Mouse (Mus musculus): ENCODE measurements around the gene Il27ra. TPM values are rescaled to one million over a fixed set of nuclear protein-coding genes. Genes with fewer than 3 reads are reported as not detected.
A peak's percentile ranks its signal among the peaks of the same experiment; 100 is the strongest.
"Not testable (repeated sequence)": the region's sequence is repeated elsewhere in the genome, so short reads cannot be mapped to it uniquely, and the experiment has no call there.

Gene Il27ra
- polyA plus RNA-seq, 1 experiment from 2014 or later = 0.66 TPM

DNA sequence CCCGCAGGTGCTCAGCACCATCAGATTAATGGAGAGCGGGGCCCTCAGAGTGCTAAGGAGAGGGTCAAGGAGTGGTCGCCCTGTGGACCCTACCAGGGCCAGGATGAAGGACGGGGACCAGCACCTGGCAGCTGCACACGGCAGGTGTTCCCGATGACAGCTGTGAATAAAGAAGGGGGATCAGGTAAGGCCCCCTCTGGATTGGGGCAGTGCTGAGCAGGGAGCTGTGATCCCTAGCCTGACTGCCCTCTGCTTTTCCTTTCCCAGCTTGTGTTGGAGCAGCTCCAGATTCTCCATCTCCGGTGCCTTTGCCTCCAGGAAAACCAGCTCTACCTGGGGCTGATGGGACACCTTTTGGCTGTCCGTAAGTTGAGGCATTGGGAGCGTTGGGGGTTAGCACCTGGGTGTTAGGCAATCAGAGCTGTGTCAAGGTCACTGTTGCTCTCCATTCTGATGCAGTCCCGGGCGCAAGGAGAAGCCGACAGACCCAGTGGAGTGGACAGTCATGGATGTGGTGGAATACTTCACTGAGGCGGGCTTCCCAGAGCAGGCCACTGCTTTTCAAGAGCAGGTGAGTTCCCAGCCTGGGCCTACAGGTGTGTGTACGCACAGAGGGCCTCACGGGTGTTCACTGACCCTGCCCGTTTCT is 43.2 kb downstream of the Il27ra start:
- H3K27ac ChIP-seq = no peak overlapping the region
- H3K36me3 ChIP-seq = peaks cover 20% of the 10 kb centered on the region
- no peak for ATAC-seq (ENCODE audit: low FRiP score)
- peak overlapping the region; percentile 83 for H3K9ac ChIP-seq
- WGBS = 70% methylated on average over 16 of the region's 16 CpGs
- H3K9me3 ChIP-seq = no peaks in the 10 kb centered on the region
- peaks cover 43% of the 10 kb centered on the region for H3K4me1 ChIP-seq (replicated peaks)
- H3K4me3 ChIP-seq = peak overlapping the region; percentile 76
- H3K27me3 ChIP-seq = peaks cover 31% of the 10 kb centered on the region
- H3K4me2 ChIP-seq = peak overlapping the region; percentile 79

DNA sequence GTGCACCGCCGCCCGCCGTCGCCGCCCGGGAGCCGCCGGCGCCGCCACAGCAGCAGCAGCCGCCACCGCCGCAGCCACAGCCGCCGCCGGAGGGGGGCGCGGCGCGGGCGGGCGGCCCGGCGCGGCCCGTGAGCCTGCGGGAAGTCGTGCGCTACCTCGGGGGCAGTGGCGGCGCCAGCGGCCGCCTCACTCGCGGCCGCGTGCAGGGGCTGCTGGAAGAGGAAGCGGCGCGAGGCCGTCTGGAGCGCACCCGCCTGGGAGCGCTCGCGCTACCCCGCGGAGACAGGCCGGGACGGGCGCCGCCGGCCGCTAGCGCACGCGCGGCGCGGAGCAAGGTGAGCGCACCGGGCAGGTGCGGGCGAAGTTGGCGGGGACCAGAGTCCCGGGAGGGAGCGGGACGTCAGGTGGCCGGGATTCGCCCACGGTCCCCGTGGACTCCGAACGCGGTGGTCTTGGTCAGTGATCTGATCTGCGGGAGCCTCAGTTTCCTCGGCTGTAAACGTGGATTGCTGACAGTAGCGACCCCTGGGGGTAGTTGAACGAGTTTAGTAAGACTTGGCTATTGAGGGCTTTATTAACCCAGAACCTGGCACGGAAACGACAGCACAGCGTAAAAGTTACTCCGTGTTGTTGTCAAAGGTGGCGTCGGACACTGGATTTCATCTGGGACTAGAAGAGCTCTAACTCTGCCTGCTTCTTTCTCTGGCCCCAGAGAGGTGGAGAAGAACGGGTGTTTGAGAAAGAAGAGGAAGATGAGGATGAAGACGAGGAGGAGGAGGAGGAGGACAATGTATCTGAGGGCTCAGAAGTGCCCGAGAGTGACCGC is 43.9 kb downstream of the Il27ra start:
- no peaks in the 10 kb centered on the region for H3K9me3 ChIP-seq
- peak overlapping the region; percentile 83 for H3K9ac ChIP-seq
- WGBS = 1% methylated on average over 61 of the region's 92 CpGs
- peak; percentile 14; the same call in 1 of the 2 replicates for ATAC-seq (ENCODE audit: low FRiP score)
- peaks cover 31% of the 10 kb centered on the region for H3K27me3 ChIP-seq
- peak overlapping the region; percentile 88 for H3K27ac ChIP-seq
- H3K36me3 ChIP-seq = peaks cover 27% of the 10 kb centered on the region
- H3K4me1 ChIP-seq (replicated peaks) = peaks cover 38% of the 10 kb centered on the region
- H3K4me3 ChIP-seq = peak overlapping the region; percentile 76
- peak overlapping the region; percentile 79 for H3K4me2 ChIP-seq

DNA sequence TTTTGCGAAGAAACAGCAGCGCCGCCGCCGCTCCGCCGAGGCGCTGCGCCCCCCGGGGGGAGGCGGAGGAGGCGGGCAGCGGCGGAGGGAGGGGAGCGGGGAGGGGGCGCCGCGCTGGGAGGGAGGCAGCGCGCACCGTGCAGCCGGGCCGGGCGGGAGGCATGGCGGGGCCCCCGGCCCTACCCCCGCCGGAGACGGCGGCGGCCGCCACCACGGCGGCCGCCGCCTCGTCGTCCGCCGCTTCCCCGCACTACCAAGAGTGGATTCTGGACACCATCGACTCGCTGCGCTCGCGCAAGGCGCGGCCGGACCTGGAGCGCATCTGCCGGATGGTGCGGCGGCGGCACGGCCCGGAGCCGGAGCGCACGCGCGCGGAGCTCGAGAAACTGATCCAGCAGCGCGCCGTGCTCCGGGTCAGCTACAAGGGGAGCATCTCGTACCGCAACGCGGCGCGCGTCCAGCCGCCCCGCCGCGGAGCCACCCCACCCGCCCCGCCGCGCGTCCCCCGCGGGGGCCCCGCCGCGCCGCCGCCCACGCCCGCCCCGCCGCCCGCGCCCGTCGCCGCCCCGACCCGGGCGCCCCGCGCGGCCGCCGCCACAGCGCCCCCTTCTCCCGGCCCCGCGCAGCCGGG is 44.8 kb downstream of the Il27ra start, which contains the start of gene Samd1:
Samd1 (plus strand) TSS at position 162 of the 631 bp plus-strand sequence.
- peak; percentile 11; the same call in 1 of the 2 replicates for ATAC-seq (ENCODE audit: low FRiP score)

DNA sequence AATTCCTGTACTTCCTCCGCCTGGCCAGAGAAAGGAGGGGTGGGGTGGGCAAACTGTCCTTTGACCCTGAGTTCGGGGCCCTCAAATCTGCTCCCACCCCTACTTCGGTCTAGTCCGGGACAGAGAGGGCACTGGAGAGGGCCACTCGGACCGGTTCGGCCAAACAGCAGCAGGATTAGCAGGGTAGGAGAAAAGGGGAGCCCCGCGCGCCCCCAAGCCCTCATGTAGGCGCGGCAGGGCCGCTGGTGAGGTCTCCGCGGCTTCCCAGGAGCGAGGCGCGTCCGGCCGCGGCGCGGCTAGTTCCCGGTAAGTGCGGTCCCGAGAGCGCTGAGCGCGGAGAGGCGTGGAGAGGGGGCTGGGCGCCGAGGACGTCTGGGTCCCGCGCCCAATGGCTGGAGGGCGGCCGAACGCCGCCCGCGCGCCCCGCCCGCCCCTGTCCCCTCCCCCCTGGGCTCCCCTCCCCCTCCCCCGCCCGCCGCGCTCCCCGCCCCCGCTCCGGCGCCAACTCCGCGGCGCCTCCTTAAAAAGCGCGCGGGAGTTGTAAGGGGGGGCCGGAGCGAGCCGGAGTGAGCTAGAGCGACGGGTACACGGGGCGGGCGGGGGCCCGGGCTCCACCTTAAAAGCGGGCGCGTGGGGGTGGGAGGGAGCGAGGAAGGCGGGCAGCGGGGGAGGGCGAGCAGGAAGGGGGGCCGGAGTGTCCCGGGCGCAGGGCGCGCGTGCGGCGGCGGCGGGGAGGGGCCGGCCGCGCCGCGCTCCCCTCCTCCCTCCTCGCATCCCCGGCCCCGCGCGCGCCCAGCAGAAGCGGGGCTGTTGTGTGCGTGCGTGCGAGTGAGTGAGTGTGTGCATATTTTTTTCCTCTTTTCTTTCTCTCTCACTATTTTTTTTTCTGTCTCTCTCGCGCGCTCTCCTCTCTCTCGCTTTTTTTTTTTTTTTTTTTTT is 45.6 kb downstream of the Il27ra start:
- peak overlapping the region; percentile 90 for H3K9ac ChIP-seq
- peak overlapping the region; percentile 76 for H3K4me3 ChIP-seq
- peak overlapping the region; percentile 76 for H3K4me2 ChIP-seq
- 0% methylated on average over 45 of the region's 103 CpGs for WGBS
- peaks cover 36% of the 10 kb centered on the region for H3K36me3 ChIP-seq
- no peaks in the 10 kb centered on the region for H3K9me3 ChIP-seq
- ATAC-seq (ENCODE audit: low FRiP score) = peak; percentile 71
- H3K4me1 ChIP-seq (replicated peaks) = peaks cover 35% of the 10 kb centered on the region
- peaks cover 24% of the 10 kb centered on the region for H3K27me3 ChIP-seq
- peak overlapping the region; percentile 97 for H3K27ac ChIP-seq

More for the DNA sequence above, 44.8 kb downstream of the Il27ra start, which contains the start of gene Samd1:
- WGBS = 2% methylated on average over 39 of the region's 112 CpGs
- Histone ChIP-seq H3K36me3 (peaks cover 28% of the 10 kb centered on the region), H3K9me3 (no peaks in the 10 kb centered on the region), H3K4me1 (replicated peaks) (peaks cover 35% of the 10 kb centered on the region), H3K4me2 (peak within 1 kb of the TSS; percentile 79), H3K4me3 (peak within 1 kb of the TSS; percentile 76), H3K9ac (peak within 1 kb of the TSS; percentile 90), H3K27me3 (peaks cover 31% of the 10 kb centered on the region), H3K27ac (peak within 1 kb of the TSS; percentile 97)

DNA sequence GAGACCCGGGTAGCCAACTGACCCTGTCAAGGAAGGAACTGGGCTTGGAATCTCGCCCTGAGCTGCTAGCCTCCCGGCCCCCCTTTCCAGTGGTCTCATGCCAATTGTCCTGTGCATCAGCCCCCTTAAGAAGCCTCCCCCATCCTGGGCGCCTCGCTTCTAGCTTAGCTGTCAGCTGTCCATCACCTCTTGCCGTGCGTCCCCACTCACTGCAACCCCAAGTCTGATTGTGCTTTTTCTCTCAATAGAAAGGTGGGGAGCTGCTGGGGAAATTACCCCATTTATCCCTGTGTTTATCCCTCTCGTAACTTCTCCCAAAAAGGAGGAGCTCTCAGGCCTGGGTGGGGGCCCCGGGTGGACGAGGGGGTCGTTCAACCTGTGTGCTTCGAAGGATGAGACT is 46.4 kb downstream of the Il27ra start:
- peak overlapping the region; percentile 76 for H3K4me2 ChIP-seq
- peaks cover 27% of the 10 kb centered on the region for H3K4me1 ChIP-seq (replicated peaks)
- peak overlapping the region; percentile 97; the same call in 1 of the 2 replicates for H3K27ac ChIP-seq
- WGBS = 17% methylated on average over 12 of the region's 12 CpGs
- peak; percentile 25 for ATAC-seq (ENCODE audit: low FRiP score)
- H3K27me3 ChIP-seq = peaks cover 16% of the 10 kb centered on the region
- H3K9ac ChIP-seq = peak overlapping the region; percentile 90; the same call in 1 of the 2 replicates
- no peaks in the 10 kb centered on the region for H3K9me3 ChIP-seq
- H3K4me3 ChIP-seq = peak overlapping the region; percentile 76; the same call in 1 of the 2 replicates
- H3K36me3 ChIP-seq = peaks cover 44% of the 10 kb centered on the region

DNA sequence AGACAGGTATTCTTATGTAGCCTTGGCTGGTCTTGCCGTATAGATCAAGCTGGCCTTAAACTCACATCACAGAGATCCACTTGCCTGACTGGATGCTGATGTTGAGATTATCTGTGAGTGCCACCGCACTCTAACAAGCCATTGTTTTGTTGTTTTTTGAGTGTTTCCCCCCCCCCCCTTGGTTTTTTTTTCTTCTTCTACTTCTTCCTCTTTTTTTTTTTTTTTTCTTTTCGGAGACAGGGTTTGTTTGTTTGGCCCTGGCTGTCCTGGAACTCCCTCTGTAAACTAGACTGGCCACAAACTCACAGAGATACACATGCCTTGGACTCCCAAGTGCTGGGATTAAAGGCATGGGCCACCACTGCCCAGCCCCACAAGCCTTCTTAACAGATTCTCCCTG is 48.4 kb downstream of the Il27ra start:
- 91% methylated on average over 3 of the region's 3 CpGs for WGBS
- Histone ChIP-seq H3K4me3 (no peak overlapping the region), H3K36me3 (peaks cover 53% of the 10 kb centered on the region)

DNA sequence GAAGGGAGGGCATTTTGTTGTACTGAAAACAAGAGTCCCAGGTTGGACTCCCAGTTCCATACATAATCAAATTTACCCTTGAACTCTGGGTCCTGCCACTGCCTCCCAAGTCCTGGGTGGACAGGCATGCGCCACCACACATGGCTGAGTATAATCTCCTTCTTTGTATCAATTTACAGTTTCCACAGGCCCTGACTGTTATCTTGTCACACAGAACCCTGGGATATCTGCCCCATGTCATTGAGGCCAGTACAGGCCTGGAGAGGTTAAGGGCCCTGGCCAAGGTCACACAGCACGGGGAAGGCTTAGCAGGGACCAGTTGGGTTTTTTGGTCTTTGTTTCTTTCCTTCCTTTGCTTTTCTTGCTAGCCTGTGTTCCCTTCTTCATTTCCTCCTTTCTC is 49.9 kb downstream of the Il27ra start:
- H3K36me3 ChIP-seq = peaks cover 69% of the 10 kb centered on the region
- no peak overlapping the region for H3K4me2 ChIP-seq
- H3K27me3 ChIP-seq = no peaks in the 10 kb centered on the region
- H3K9me3 ChIP-seq = no peaks in the 10 kb centered on the region
- ATAC-seq (ENCODE audit: low FRiP score) = no peak
- no peak overlapping the region for H3K4me3 ChIP-seq
- WGBS = 87% methylated on average over 2 of the region's 2 CpGs
- no peak overlapping the region for H3K27ac ChIP-seq
- no peak overlapping the region for H3K9ac ChIP-seq
- peaks cover 9% of the 10 kb centered on the region for H3K4me1 ChIP-seq (replicated peaks)

More for the DNA sequence above, 48.4 kb downstream of the Il27ra start:
- ATAC-seq (ENCODE audit: low FRiP score) = no peak
- peaks cover 14% of the 10 kb centered on the region for H3K4me1 ChIP-seq (replicated peaks)
- no peak overlapping the region for H3K27ac ChIP-seq
- H3K4me2 ChIP-seq = no peak overlapping the region
- H3K9ac ChIP-seq = no peak overlapping the region
- no peaks in the 10 kb centered on the region for H3K27me3 ChIP-seq
- H3K9me3 ChIP-seq = no peaks in the 10 kb centered on the region

DNA sequence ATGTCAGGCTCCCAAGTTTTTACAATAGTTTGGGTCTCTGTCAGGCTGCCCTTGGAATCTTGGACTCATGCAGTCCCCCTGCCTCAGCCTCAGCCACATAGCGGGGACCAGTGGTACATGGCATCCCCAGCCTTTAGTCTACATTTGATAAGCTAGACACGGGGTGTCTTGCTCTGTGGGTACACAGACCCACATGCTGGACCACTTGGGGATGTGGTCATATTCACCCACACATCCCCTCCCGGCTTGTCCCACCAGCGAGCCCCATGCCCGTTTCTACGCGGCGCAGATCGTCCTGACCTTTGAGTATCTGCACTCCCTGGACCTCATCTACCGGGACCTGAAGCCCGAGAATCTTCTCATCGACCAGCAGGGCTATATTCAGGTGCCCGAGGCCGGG is 52.2 kb downstream of the Il27ra start:
- Histone ChIP-seq H3K9me3 (no peaks in the 10 kb centered on the region), H3K36me3 (peaks cover 90% of the 10 kb centered on the region), H3K27ac (no peak overlapping the region), H3K9ac (no peak overlapping the region), H3K4me2 (no peak overlapping the region), H3K4me3 (no peak overlapping the region), H3K27me3 (no peaks in the 10 kb centered on the region), H3K4me1 (replicated peaks) (no peaks in the 10 kb centered on the region)
- WGBS = 94% methylated on average over 14 of the region's 14 CpGs
- ATAC-seq (ENCODE audit: low FRiP score) = no peak

DNA sequence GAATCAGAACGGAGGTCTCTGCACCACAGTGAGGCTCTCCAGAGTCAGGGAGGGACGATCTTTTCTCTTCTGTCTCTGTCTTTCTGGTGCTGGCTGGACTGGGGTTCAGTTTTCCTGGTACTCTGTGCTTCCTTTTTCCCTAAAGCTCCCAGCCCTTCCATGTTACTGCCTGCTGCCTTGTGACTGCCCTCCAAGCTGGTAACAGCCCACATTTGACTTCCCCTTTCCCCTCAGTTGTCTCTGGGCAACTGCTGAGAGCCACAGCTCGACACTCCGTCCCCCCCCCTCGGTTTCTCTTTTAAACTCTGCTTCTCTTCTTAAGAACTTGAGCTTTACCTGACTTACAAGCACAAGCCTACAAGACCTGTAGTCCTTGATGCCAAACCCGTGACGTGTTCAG is 53.1 kb downstream of the Il27ra start:
- ATAC-seq (ENCODE audit: low FRiP score) = no peak

DNA sequence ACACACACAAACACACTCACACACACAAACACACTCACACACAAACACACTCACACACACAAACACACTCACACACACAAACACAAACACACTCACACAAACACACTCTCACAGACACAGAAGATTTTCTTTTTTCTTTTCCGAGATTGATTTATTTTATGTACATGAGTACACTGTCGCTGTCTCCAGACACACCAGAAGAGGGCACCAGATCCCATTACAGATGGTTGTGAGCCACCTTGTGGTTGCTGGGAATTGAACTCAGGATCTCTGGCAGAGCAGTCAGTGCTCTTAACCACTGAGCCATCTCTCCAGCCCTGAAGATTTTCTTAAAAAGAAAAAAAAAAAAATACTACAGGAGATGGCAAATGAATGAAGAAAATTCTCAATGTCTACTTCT is 59.2 kb downstream of the Il27ra start:
- not testable (repeated sequence) for H3K9me3 ChIP-seq; H3K27me3 ChIP-seq; H3K9ac ChIP-seq; H3K4me3 ChIP-seq; H3K4me2 ChIP-seq; ATAC-seq (ENCODE audit: low FRiP score); H3K27ac ChIP-seq
- peaks cover 17% of the 10 kb centered on the region for H3K4me1 ChIP-seq (replicated peaks)
- H3K36me3 ChIP-seq = peaks cover 80% of the 10 kb centered on the region
- 100% methylated on average over 2 of the region's 2 CpGs for WGBS

More for the DNA sequence above, 53.1 kb downstream of the Il27ra start:
- Histone ChIP-seq H3K36me3 (peaks cover 90% of the 10 kb centered on the region), H3K9ac (no peak overlapping the region), H3K4me1 (replicated peaks) (no peaks in the 10 kb centered on the region), H3K27ac (no peak overlapping the region), H3K4me3 (no peak overlapping the region), H3K27me3 (no peaks in the 10 kb centered on the region), H3K4me2 (no peak overlapping the region), H3K9me3 (no peaks in the 10 kb centered on the region)
- 90% methylated on average over 7 of the region's 7 CpGs for WGBS

DNA sequence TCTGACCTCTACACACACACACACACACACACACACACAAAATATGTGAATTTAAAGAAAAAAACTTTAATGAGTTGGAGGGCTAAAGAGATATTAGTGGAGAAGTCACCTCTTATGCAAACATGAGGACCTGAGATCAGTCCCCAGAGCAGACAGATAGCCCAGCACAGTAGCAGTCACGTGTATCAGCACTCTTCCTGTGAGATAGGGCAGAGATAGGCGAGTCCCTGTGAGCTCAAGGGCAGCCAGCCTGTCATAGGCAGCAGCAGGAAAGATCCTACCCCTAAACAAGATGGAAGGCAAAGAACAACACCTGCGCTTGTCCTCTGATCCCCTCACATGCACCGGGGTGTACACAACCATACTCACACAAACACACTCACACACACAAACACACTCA is 59.9 kb downstream of the Il27ra start:
- Histone ChIP-seq H3K27me3 (no peaks in the 10 kb centered on the region), H3K27ac (no peak overlapping the region), H3K4me2 (no peak overlapping the region), H3K4me1 (replicated peaks) (peaks cover 25% of the 10 kb centered on the region), H3K9me3 (no peaks in the 10 kb centered on the region), H3K36me3 (peaks cover 73% of the 10 kb centered on the region), H3K9ac (no peak overlapping the region), H3K4me3 (no peak overlapping the region)
- 85% methylated on average over 4 of the region's 4 CpGs for WGBS
- ATAC-seq (ENCODE audit: low FRiP score) = no peak
